Mouse (Mus musculus) hindbrain, postnatal 0 days (tissue): ENCODE measurements around the gene Tbc1d22a. TPM values are rescaled to one million over a fixed set of nuclear protein-coding genes. Genes with fewer than 3 reads are reported as not detected.
A peak's percentile ranks its signal among the peaks of the same experiment; 100 is the strongest.

Experiments used
- ATAC-seq: fragments of 200-750 bp; cut with Nextera tagmentation; 2 replicates; pipeline ENCODE4 v1.8.0; 2017; ENCODE audit warnings: mild to moderate bottlenecking, moderate TSS enrichment, moderate library complexity
- DNase-seq: peaks from one replicate; pipeline ENCODE4 v3.0.0-alpha.2; 2015; ENCODE audit warnings: low spot score
- H3K27ac ChIP-seq: fragments of 300-500 bp; sonication (generic); 2 replicates; pipeline ENCODE4 v1.5.1; 2014; ENCODE audit warnings: mild to moderate bottlenecking
- H3K27me3 ChIP-seq: fragments of 300-500 bp; sonication (generic); 2 replicates; pipeline ENCODE4 v1.6.1; 2014; ENCODE audit warnings: low read length, mixed read lengths; ENCODE audit not compliant: insufficient read depth
- H3K36me3 ChIP-seq: fragments of 300-500 bp; sonication (generic); 2 replicates; pipeline ENCODE4 v1.6.1; 2014; ENCODE audit warnings: low read length, mixed read lengths; ENCODE audit not compliant: insufficient read depth
- H3K4me1 ChIP-seq: fragments of 300-500 bp; sonication (generic); 2 replicates; pipeline ENCODE4 v1.6.1; 2014; ENCODE audit warnings: antibody characterized with exemption, low read length, mixed read lengths; ENCODE audit not compliant: insufficient read depth
- H3K4me2 ChIP-seq: fragments of 300-500 bp; sonication (generic); 2 replicates; pipeline ENCODE4 v1.6.1; 2014; ENCODE audit warnings: low read depth, mild to moderate bottlenecking, low read length, moderate library complexity, mixed read lengths
- H3K4me3 ChIP-seq: fragments of 300-500 bp; sonication (generic); 2 replicates; pipeline ENCODE4 v1.5.1; 2014; ENCODE audit warnings: low read length
- H3K9ac ChIP-seq: fragments of 300-500 bp; sonication (generic); replicated peaks from 2 replicates; pipeline ENCODE4 v1.6.1; 2014; ENCODE audit warnings: mild to moderate bottlenecking, low read length, moderate library complexity, mixed read lengths
- H3K9me3 ChIP-seq: fragments of 300-500 bp; sonication (generic); 2 replicates; pipeline ENCODE4 v1.6.1; 2016; ENCODE audit warnings: low read length, mixed read lengths
- CTCF ChIP-seq: IDR thresholded peaks from 2 replicates; pipeline ENCODE4 v1.5.1; 2016; ENCODE audit warnings: antibody characterized with exemption, control low read depth, low read depth
- WGBS: fragments of 180-500 bp; shearing (Covaris S2); extraction: QIAGEN DNeasy Blood & Tissue Kit; methylation state at CpG from one replicate; pipeline ENCODE4 v1.1.7; 2014; 5-methylcytosine and 5-hydroxymethylcytosine counted together
- polyA plus RNA-seq: library from polyadenylated mRNA; unstranded; fragments of >200 nt; fragmentation: Nextera tagmentation; extraction: Ambion mirVana; gene quantifications from 2 replicates; pipeline ENCODE4 v1.2.1, GENCODE M21; 2015
- total RNA-seq: library from RNA; depleted of rRNA; stranded (reverse); fragments of >200 nt; gene quantifications from 2 replicates; pipeline ENCODE4 v1.2.3, GENCODE M21; 2014

Tbc1d22a gene
- total and polyA plus RNA-seq, 2 experiments from 2014 or later = 13.6 to 26.2 TPM

GRCm38 (mm10) chr15:86459413-86459812, 245.2 kb downstream of the Tbc1d22a start:
- peak; percentile 57 for TF ChIP-seq CTCF
- peak; percentile 53 for DNase-seq
- H3K9me3 ChIP-seq = no peaks in the 10 kb centered on the region
- 0 out of 2 replicates have a peak, but pooled peaks cover 3% of the 10 kb centered on the region for H3K4me1 ChIP-seq
- H3K27ac ChIP-seq = no peak overlapping the region
- no peak overlapping the region for H3K4me2 ChIP-seq
- no peak overlapping the region for H3K4me3 ChIP-seq
- no peak overlapping the region for H3K9ac ChIP-seq
- no peaks in the 10 kb centered on the region for H3K36me3 ChIP-seq
- ATAC-seq = no peak
- 73% methylated on average over 3 of the region's 3 CpGs for WGBS
- no peaks in the 10 kb centered on the region for H3K27me3 ChIP-seq

DNA sequence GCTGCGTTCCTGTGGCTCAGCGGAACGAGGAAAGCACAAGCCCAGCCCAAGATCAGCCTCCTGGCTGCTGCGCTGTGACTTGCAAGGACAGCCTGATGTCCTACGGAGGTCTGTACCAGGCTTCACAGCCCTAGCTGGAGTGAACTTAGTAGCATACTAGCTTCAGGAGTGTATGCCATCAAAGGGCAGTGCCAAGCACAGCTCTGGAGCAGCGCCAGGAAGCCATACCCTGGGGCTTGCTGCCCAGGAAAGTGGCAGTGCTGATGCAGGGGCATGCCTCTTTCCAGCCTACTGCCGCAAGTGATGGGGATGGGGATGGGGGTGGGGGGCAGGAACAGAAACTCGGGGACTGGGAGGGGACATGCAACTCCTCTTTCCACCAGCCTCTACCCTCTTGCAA, 248.4 kb downstream of the Tbc1d22a start:
- peak; percentile 19 for DNase-seq
- H3K9me3 ChIP-seq = no peaks in the 10 kb centered on the region
- 0 out of 2 replicates have a peak, but pooled peaks cover 3% of the 10 kb centered on the region for H3K4me1 ChIP-seq
- H3K4me2 ChIP-seq = no peak overlapping the region
- no peaks in the 10 kb centered on the region for H3K36me3 ChIP-seq
- ATAC-seq = no peak
- H3K27ac ChIP-seq = no peak overlapping the region
- H3K4me3 ChIP-seq = no peak overlapping the region
- TF ChIP-seq CTCF = 0 out of 2 replicates have a peak, but pooled peaks have one; percentile 4
- H3K9ac ChIP-seq = no peak overlapping the region
- WGBS = 58% methylated on average over 8 of the region's 8 CpGs
- H3K27me3 ChIP-seq = no peaks in the 10 kb centered on the region

GRCm38 (mm10) chr15:86468082-86468481, 253.8 kb downstream of the Tbc1d22a start:
- Histone ChIP-seq H3K9ac (no peak overlapping the region), H3K36me3 (no peaks in the 10 kb centered on the region), H3K9me3 (peaks cover 15% of the 10 kb centered on the region; the same call in 1 of the 2 replicates), H3K4me2 (no peak overlapping the region), H3K27me3 (no peaks in the 10 kb centered on the region), H3K27ac (no peak overlapping the region), H3K4me1 (no peaks in the 10 kb centered on the region), H3K4me3 (no peak overlapping the region)
- no peak for DNase-seq
- no peak for ATAC-seq
- TF ChIP-seq CTCF = no peak

DNA sequence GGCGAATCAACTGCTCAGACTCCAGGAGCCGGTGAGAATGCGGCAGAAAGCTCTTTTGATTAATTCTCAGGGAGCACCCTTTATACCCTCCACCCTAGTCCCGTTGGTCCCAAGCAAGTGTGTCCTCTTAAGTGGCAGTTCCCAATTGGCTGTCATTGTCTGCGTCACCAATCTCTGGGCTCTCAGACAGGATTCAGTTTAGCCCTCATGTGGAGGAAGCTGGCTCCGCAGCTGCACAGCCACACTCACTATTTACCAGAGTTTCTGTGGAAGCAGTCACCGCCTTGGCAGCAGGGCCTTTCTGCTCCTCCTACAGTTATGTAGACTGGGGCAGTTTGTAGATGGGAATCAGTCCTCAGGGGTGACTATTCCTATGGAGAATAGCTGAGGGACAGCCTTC, 256.9 kb downstream of the Tbc1d22a start:
- 71% methylated on average over 7 of the region's 7 CpGs for WGBS
- Histone ChIP-seq H3K4me1 (no peaks in the 10 kb centered on the region), H3K9me3 (peaks cover 15% of the 10 kb centered on the region; the same call in 1 of the 2 replicates), H3K27ac (no peak overlapping the region), H3K27me3 (no peaks in the 10 kb centered on the region), H3K4me2 (no peak overlapping the region), H3K9ac (no peak overlapping the region), H3K36me3 (no peaks in the 10 kb centered on the region), H3K4me3 (no peak overlapping the region)
- TF ChIP-seq CTCF = peak; percentile 40
- ATAC-seq = peak; percentile 63; the same call in 1 of the 2 replicates
- peak; percentile 45 for DNase-seq

DNA sequence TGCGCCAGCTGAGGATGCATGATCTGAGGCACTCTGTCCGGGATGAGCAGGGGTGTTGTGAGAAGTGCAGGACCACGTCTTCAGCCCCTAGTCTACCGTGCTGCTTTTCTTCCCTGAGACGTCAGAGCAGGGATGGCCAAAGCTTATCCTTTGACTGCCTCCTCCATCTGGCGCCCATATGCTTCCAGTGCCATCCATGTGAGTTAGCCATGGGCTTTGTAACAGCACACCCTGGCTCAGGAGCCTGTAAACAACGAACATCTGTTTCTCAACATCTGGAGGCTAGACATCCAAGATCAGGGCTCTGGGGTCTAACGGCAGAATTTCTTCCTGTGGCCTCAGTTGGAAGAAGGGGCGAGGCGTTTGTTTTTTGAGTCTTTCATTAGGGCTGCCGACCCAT, 259.2 kb downstream of the Tbc1d22a start:
- WGBS = 65% methylated on average over 11 of the region's 11 CpGs
- Histone ChIP-seq H3K4me2 (no peak overlapping the region), H3K4me1 (no peaks in the 10 kb centered on the region), H3K27ac (no peak overlapping the region), H3K36me3 (no peaks in the 10 kb centered on the region), H3K4me3 (no peak overlapping the region), H3K9me3 (peaks cover 12% of the 10 kb centered on the region; the same call in 1 of the 2 replicates), H3K27me3 (no peaks in the 10 kb centered on the region), H3K9ac (no peak overlapping the region)
- ATAC-seq (no peak), DNase-seq (no peak)
- no peak for TF ChIP-seq CTCF

DNA sequence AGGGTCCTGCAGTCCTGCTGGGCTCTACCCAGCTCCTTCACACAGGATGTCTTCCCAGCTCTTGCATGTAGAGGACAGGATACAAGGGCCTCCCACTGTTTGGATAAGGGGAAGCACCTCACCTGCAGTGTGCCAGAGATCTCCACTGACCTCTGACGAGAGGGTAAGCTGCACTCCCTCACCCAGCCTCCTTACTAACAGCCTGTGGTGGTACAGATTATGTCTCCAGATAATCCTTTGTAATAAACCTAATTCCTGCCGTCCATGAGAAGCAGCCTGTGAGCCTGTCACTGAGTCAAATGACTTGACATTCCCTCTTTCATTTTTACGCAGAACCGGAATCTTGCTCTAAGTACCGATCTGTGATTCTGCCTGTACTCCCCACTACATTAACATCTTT, 260.7 kb downstream of the Tbc1d22a start:
- Histone ChIP-seq H3K36me3 (no peaks in the 10 kb centered on the region), H3K9me3 (no peaks in the 10 kb centered on the region), H3K4me3 (no peak overlapping the region), H3K4me1 (no peaks in the 10 kb centered on the region), H3K27me3 (no peaks in the 10 kb centered on the region), H3K9ac (no peak overlapping the region), H3K4me2 (no peak overlapping the region), H3K27ac (no peak overlapping the region)
- WGBS = 69% methylated on average over 5 of the region's 5 CpGs
- no peak for ATAC-seq
- DNase-seq = no peak
- TF ChIP-seq CTCF = no peak

GRCm38 (mm10) chr15:86476483-86476882, 262.2 kb downstream of the Tbc1d22a start:
- Histone ChIP-seq H3K36me3 (no peaks in the 10 kb centered on the region), H3K4me2 (no peak overlapping the region), H3K27ac (no peak overlapping the region), H3K9me3 (no peaks in the 10 kb centered on the region), H3K4me1 (no peaks in the 10 kb centered on the region), H3K4me3 (no peak overlapping the region), H3K27me3 (no peaks in the 10 kb centered on the region), H3K9ac (no peak overlapping the region)
- ATAC-seq (no peak), DNase-seq (no peak)
- 61% methylated on average over 6 of the region's 6 CpGs for WGBS
- no peak for TF ChIP-seq CTCF
